Mouse (Mus musculus) hindbrain, embryonic 14.5 days (tissue): ENCODE results near the gene Fkbp1b. TPM values are rescaled to one million over a fixed set of nuclear protein-coding genes. Genes with fewer than 3 reads are reported as not detected.

Experiments used
- ATAC-seq: fragments of 200-750 bp; cut with Nextera tagmentation; 2 replicates; pipeline ENCODE4 v1.8.0; 2017; ENCODE audit warnings: moderate number of reproducible peaks, mild to moderate bottlenecking, moderate TSS enrichment, moderate library complexity; ENCODE audit not compliant: low FRiP score
- DNase-seq: peaks from one replicate; pipeline ENCODE4 v3.0.0-alpha.2; 2015; ENCODE audit warnings: low spot score
- H3K27ac ChIP-seq: fragments of 300-500 bp; sonication (generic); 2 replicates; pipeline ENCODE4 v1.5.1; 2014; ENCODE audit warnings: mild to moderate bottlenecking, moderate library complexity
- H3K27me3 ChIP-seq: fragments of 300-500 bp; sonication (generic); 2 replicates; pipeline ENCODE4 v1.6.1; 2014; ENCODE audit warnings: mild to moderate bottlenecking, low read length, mixed read lengths; ENCODE audit not compliant: control insufficient read depth, insufficient read depth
- H3K36me3 ChIP-seq: fragments of 300-500 bp; sonication (generic); replicated peaks from 2 replicates; pipeline ENCODE4 v1.6.1; 2014; ENCODE audit not compliant: control insufficient read depth, insufficient read depth
- H3K4me1 ChIP-seq: fragments of 300-500 bp; sonication (generic); replicated peaks from 2 replicates; pipeline ENCODE4 v1.6.1; 2014; ENCODE audit warnings: antibody characterized with exemption, low read length, mixed read lengths; ENCODE audit not compliant: control insufficient read depth, insufficient read depth
- H3K4me2 ChIP-seq: fragments of 300-500 bp; sonication (generic); replicated peaks from 2 replicates; pipeline ENCODE4 v1.6.1; 2014; ENCODE audit warnings: mild to moderate bottlenecking, moderate library complexity
- H3K4me3 ChIP-seq: fragments of 300-500 bp; sonication (generic); replicated peaks from 2 replicates; pipeline ENCODE4 v1.5.1; 2014; ENCODE audit warnings: mild to moderate bottlenecking, low read length
- H3K9ac ChIP-seq: fragments of 300-500 bp; sonication (generic); 2 replicates; pipeline ENCODE4 v1.6.1; 2014
- H3K9me3 ChIP-seq: fragments of 300-500 bp; sonication (generic); 2 replicates; pipeline ENCODE4 v1.6.1; 2016; ENCODE audit warnings: low read length; ENCODE audit not compliant: control insufficient read depth
- WGBS: fragments of 180-500 bp; shearing (Covaris S2); extraction: QIAGEN DNeasy Blood & Tissue Kit; methylation state at CpG from one replicate; pipeline ENCODE4 v1.1.7; 2014; 5-methylcytosine and 5-hydroxymethylcytosine counted together
- polyA plus RNA-seq: library from polyadenylated mRNA; unstranded; fragments of >200 nt; fragmentation: Nextera tagmentation; extraction: Ambion mirVana; gene quantifications from 2 replicates; pipeline ENCODE4 v1.2.1, GENCODE M21; 2014

The Fkbp1b gene
- polyA plus RNA-seq, 1 experiment from 2014 or later, result 50.6 TPM

GRCm38 (mm10) chr12:4874161-4874927 lies 33.0 kb upstream of the Fkbp1b start, which contains the start of gene Mfsd2b:
Gene Mfsd2b (minus strand): TSS chr12:4874359.
- no peak within 1 kb of the TSS for H3K27ac ChIP-seq
- DNase-seq, result peak; percentile 65
- H3K36me3 ChIP-seq, result peaks cover 6% of the 10 kb centered on the region
- H3K4me1 ChIP-seq, result no peaks in the 10 kb centered on the region
- ATAC-seq, result peak; percentile 80
- peak within 1 kb of the TSS; percentile 28 for H3K4me3 ChIP-seq
- H3K4me2 ChIP-seq, result peak within 1 kb of the TSS; percentile 64
- no peaks in the 10 kb centered on the region for H3K27me3 ChIP-seq
- H3K9ac ChIP-seq, result peak within 1 kb of the TSS; percentile 25
- 6% methylated on average over 24 of the region's 24 CpGs for WGBS
- H3K9me3 ChIP-seq, result no peaks in the 10 kb centered on the region

- H3K4me3 ChIP-seq, result peak overlapping the region; percentile 28; the same call in 1 of the 2 replicates
Observed at GRCm38 (mm10) chr12:4873531-4873930, 32.1 kb upstream of the Fkbp1b start.

GRCm38 (mm10) chr12:4872983-4873477 lies 31.6 kb upstream of the Fkbp1b start:
- no peak for ATAC-seq
- H3K4me1 ChIP-seq, result no peaks in the 10 kb centered on the region
- DNase-seq, result no peak
- H3K9me3 ChIP-seq, result no peaks in the 10 kb centered on the region
- H3K4me2 ChIP-seq, result no peak overlapping the region
- no peaks in the 10 kb centered on the region for H3K36me3 ChIP-seq
- no peaks in the 10 kb centered on the region for H3K27me3 ChIP-seq
- no peak overlapping the region for H3K4me3 ChIP-seq
- 82% methylated on average over 5 of the region's 5 CpGs for WGBS
- H3K27ac ChIP-seq, result no peak overlapping the region
- no peak overlapping the region for H3K9ac ChIP-seq

More at GRCm38 (mm10) chr12:4873531-4873930, 32.1 kb upstream of the Fkbp1b start:
- no peaks in the 10 kb centered on the region for H3K9me3 ChIP-seq
- WGBS, result 70% methylated on average over 6 of the region's 6 CpGs
- peak overlapping the region; percentile 64 for H3K4me2 ChIP-seq
- no peak for ATAC-seq
- H3K36me3 ChIP-seq, result no peaks in the 10 kb centered on the region
- no peak overlapping the region for H3K9ac ChIP-seq
- H3K27ac ChIP-seq, result no peak overlapping the region
- no peaks in the 10 kb centered on the region for H3K4me1 ChIP-seq
- no peak for DNase-seq
- H3K27me3 ChIP-seq, result no peaks in the 10 kb centered on the region

- no peak for ATAC-seq
- Histone ChIP-seq H3K27ac (no peak overlapping the region), H3K27me3 (no peaks in the 10 kb centered on the region), H3K9me3 (no peaks in the 10 kb centered on the region), H3K4me2 (no peak overlapping the region), H3K9ac (no peak overlapping the region), H3K4me1 (no peaks in the 10 kb centered on the region), H3K36me3 (no peaks in the 10 kb centered on the region), H3K4me3 (no peak overlapping the region)
- DNase-seq, result no peak
- 65% methylated on average over 4 of the region's 4 CpGs for WGBS
Observed at GRCm38 (mm10) chr12:4872273-4872672, 30.9 kb upstream of the Fkbp1b start.

- no peak overlapping the region for H3K9ac ChIP-seq
- H3K27ac ChIP-seq, result no peak overlapping the region
- no peak overlapping the region for H3K4me3 ChIP-seq
- H3K27me3 ChIP-seq, result no peaks in the 10 kb centered on the region
- no peaks in the 10 kb centered on the region for H3K36me3 ChIP-seq
- ATAC-seq (no peak), DNase-seq (no peak)
- H3K4me1 ChIP-seq, result no peaks in the 10 kb centered on the region
- WGBS, result 98% methylated on average over 5 of the region's 5 CpGs
- no peak overlapping the region for H3K4me2 ChIP-seq
- H3K9me3 ChIP-seq, result no peaks in the 10 kb centered on the region
Observed at GRCm38 (mm10) chr12:4871260-4871659, 29.9 kb upstream of the Fkbp1b start.

- Histone ChIP-seq H3K36me3 (no peaks in the 10 kb centered on the region), H3K4me3 (no peak overlapping the region), H3K4me1 (0 out of 2 replicates have a peak, but pooled peaks cover 6% of the 10 kb centered on the region), H3K27me3 (no peaks in the 10 kb centered on the region), H3K9ac (no peak overlapping the region), H3K4me2 (no peak overlapping the region), H3K27ac (no peak overlapping the region), H3K9me3 (no peaks in the 10 kb centered on the region)
- no peak for DNase-seq
- 80% methylated on average over 8 of the region's 8 CpGs for WGBS
- no peak for ATAC-seq
Observed at GRCm38 (mm10) chr12:4868924-4869323, 27.5 kb upstream of the Fkbp1b start.

GRCm38 (mm10) chr12:4864338-4864690 lies 22.9 kb upstream of the Fkbp1b start:
- no peaks in the 10 kb centered on the region for H3K27me3 ChIP-seq
- H3K27ac ChIP-seq, result no peak overlapping the region
- DNase-seq (no peak), ATAC-seq (0 out of 2 replicates have a peak, but pooled peaks have one; percentile 24)
- H3K9me3 ChIP-seq, result no peaks in the 10 kb centered on the region
- H3K36me3 ChIP-seq, result no peaks in the 10 kb centered on the region
- no peak overlapping the region for H3K9ac ChIP-seq
- no peak overlapping the region for H3K4me2 ChIP-seq
- H3K4me1 ChIP-seq, result 0 out of 2 replicates have a peak, but pooled peaks cover 6% of the 10 kb centered on the region
- no peak overlapping the region for H3K4me3 ChIP-seq
- 71% methylated on average over 4 of the region's 4 CpGs for WGBS

- H3K4me3 ChIP-seq, result no peak overlapping the region
- DNase-seq, result no peak
- H3K27me3 ChIP-seq, result no peaks in the 10 kb centered on the region
- no peaks in the 10 kb centered on the region for H3K9me3 ChIP-seq
- no peak for ATAC-seq
- no peak overlapping the region for H3K27ac ChIP-seq
- 0 out of 2 replicates have a peak, but pooled peaks cover 6% of the 10 kb centered on the region for H3K4me1 ChIP-seq
- no peak overlapping the region for H3K4me2 ChIP-seq
- no peak overlapping the region for H3K9ac ChIP-seq
- 77% methylated on average over 4 of the region's 4 CpGs for WGBS
- H3K36me3 ChIP-seq, result no peaks in the 10 kb centered on the region
Observed at GRCm38 (mm10) chr12:4863654-4864337, 22.4 kb upstream of the Fkbp1b start.

- no peak overlapping the region for H3K9ac ChIP-seq
- no peaks in the 10 kb centered on the region for H3K9me3 ChIP-seq
- no peaks in the 10 kb centered on the region for H3K36me3 ChIP-seq
- 90% methylated on average over 4 of the region's 4 CpGs for WGBS
- ATAC-seq (no peak), DNase-seq (no peak)
- H3K27ac ChIP-seq, result no peak overlapping the region
- H3K4me1 ChIP-seq, result 0 out of 2 replicates have a peak, but pooled peaks cover 6% of the 10 kb centered on the region
- no peak overlapping the region for H3K4me2 ChIP-seq
- H3K4me3 ChIP-seq, result no peak overlapping the region
- H3K27me3 ChIP-seq, result no peaks in the 10 kb centered on the region
Observed at GRCm38 (mm10) chr12:4862672-4863071, 21.3 kb upstream of the Fkbp1b start.
